Mouse (Mus musculus): Measurements from ENCODE around the gene Myo1b.

The Myo1b gene

DNA sequence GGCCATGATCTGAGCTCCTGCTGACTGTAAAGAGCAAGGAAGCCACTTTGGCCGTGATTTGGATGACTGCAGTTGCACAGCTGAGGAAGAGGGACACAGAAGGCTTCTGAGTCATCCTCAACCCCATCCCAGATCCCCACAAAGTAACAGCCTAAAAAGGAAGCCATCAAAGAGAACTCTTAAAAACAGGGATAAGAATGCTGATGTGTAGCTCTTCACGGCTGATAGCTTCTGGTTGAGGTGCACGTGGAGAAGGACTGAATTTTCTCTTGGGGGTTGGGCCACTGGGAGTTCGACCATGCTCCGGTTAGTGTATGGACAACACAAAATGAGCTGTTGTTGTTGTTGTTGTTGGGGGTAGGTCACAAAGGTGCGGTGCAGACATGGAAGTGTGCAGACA lies 181.2 kb downstream of the Myo1b start:
- in situ Hi-C loops (cut with MboI, MseI), result no loop called here

DNA sequence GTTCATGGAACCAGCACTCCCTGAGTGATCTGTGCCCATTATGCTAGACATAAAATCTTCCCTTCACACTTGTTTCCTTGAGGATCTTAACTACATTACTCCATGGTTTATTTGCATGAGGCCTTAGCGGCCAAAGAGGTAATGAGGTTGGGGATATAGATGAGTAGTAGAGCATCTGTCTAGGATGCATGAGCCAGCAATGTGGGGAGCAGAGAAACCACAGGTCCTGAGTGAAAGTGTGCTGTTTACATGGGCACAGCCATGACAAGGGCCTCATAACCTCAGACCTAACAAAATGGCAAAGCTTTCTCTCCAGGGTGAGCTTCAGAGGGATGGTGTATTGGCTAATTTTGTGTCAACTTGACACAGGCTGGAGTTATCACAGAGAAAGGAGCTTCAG lies 186.5 kb downstream of the Myo1b start:
- in situ Hi-C loops (cut with MboI, MseI), result no loop called here

DNA sequence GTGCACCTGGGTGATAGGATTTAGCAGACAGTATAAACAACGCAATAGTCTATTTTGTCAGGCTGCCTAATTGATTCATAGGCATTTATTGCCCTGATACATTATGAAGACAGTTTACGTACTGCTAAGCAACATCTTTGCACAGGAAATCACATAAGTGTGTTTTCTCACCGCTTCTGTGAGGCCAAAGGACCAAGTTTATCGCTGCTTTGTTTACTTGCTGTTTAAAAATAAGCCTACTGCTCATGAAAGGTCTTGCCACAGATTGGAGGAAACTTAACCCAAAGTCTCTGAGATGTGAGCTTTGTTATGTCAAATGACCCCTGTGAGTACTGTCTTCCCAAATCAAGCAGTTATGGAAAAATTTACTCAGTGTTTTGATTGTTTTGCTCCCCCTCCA lies 187.1 kb downstream of the Myo1b start:
- in situ Hi-C loops (cut with MboI, MseI), result no loop called here

DNA sequence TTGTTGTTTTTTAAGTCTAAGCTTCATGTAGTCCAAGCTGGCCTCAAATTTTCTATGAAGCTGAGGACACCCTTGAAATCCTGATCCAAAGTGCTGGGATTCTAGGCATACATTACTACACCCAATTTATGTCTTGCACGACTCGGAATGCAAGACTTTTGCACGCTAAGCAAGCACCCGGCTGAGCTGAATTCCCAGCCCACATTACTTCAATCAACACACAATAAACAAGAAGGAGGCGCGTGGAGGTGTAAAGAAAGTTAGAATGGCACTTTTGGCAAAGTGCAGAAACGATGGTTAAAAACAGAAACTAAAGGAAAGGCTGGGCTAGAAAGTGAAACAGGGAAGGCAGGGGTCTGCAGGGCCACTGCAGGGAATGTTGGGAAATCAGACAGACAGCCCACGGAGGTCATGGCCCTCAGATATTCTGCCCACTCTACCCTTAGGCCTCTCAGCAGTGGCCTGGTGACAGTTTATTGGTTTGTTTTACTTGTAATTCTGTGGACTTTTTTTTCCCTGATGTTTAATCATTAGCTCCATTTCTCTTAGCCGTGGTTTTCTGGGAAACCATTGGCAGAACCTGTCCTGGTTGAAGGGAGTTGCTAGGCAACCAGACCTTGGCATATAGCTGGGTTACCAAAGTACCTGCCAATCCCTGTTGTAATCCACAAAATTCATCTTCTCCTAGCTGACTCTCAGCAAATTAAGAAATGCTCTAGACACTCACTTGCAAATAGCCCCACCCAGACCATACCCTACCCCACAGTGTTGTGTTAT lies 195.8 kb downstream of the Myo1b start:
- in situ Hi-C loops (cut with MboI, MseI), result no loop called here

DNA sequence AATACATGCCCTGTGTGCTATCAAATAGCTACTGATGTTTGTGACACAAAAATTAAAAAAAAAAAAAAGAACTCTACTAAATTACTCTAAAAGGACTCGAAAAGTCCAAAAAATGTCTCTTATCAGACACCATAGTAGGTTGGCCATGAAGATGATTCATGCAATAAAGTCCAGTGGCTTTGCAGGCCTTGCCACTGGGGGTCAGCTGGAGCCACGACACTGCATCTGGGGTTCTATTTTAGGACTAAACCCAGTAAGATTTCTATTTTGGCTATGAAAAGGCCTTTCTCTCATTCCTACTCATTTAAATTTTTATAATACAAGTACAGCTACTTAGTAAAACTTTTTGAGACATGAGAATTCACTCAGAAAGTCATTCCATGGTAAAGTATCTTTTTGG lies 205.0 kb downstream of the Myo1b start:
- in situ Hi-C loops (cut with MboI, MseI), result no loop called here

DNA sequence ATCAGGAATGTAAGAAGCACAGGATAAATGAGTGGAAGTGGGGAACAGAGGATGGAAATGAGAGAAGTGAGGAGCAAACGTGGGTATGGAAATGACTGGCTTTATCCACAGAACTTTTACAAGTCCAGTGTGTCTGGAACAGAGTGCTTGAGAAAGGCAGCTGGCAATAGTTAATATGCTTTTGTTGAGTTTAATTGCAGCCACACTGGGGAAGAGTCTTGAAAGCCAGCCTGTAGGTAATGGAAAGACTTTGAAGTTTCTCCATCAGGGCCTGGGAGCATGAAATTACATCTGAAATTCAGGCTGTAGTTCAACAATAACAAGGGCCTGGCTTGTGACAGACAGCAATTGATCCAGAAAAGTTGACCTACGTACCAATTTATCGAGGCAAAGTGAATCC lies 209.8 kb downstream of the Myo1b start:
- in situ Hi-C loops (cut with MboI, MseI), result no loop called here

DNA sequence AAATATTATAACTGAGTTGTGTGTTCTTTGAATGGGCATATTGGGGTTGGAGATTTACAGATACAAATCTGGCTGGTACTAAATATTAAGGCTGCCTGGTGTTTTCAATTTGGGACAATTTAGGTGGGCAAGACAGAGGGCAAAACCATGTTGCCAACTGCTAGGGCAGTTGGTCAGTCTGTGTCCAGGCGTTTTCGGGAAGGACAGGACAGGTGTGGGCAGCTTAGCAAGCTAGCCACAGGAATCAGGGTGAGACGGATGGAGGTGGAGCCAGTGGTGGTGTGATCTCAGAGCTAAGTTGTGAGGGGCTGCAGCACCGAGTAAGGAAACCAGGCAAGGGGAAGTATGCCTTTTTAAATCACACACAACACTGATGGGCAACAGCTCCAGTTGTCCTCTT lies 211.3 kb downstream of the Myo1b start:
- in situ Hi-C loops (cut with MboI, MseI), result no loop called here

Data from T-helper 17 cell (primary cell).